Mouse (Mus musculus): ENCODE results near the gene Kcnb1.

- TF ChIP-seq GATA1 (IDR thresholded peaks at IDR 0.05; ENCODE audit: low read length) = no peak
- no peak for TF ChIP-seq TAL1 (IDR thresholded peaks at IDR 0.05; ENCODE audit: low read length)
Measured at GRCm38 (mm10) chr2:167158780-167159179, 31.2 kb downstream of the Kcnb1 start.

Data from erythroblast, embryonic 14.5 days (primary cell).